Mouse (Mus musculus) kidney, postnatal 25 days (tissue): Measurements from ENCODE around the gene Sec61b.

Source experiments
- DNase-seq, 2 experiments: peaks; one replicate each; pipeline ENCODE4 v3.0.0; 2021; ENCODE audit warnings: mixed read lengths in 2 of 2

Sec61b gene

GRCm38 (mm10) chr4:47491243-47491642 is 16.8 kb downstream of the Sec61b start:
- no peak for DNase-seq

GRCm38 (mm10) chr4:47492311-47493086 is 18.0 kb downstream of the Sec61b start:
- DNase-seq, result no peak

GRCm38 (mm10) chr4:47493456-47493855 is 19.0 kb downstream of the Sec61b start:
- no peak for DNase-seq

- no peak for DNase-seq
These were observed 19.7 kb downstream of the Sec61b start for GRCm38 (mm10) chr4:47494137-47494536.

GRCm38 (mm10) chr4:47494686-47495085 is 20.2 kb downstream of the Sec61b start:
- no peak for DNase-seq

GRCm38 (mm10) chr4:47497811-47498385 is 23.4 kb downstream of the Sec61b start:
- DNase-seq, result no peak

- DNase-seq, result no peak
These were observed 24.7 kb downstream of the Sec61b start for GRCm38 (mm10) chr4:47499121-47499545.

GRCm38 (mm10) chr4:47502546-47502971 is 28.1 kb downstream of the Sec61b start:
- peak in 1 of 2 experiments; percentile 30 for DNase-seq

- DNase-seq, result no peak
These were observed 28.6 kb downstream of the Sec61b start for GRCm38 (mm10) chr4:47503045-47503444.

- DNase-seq, result no peak
These were observed 30.5 kb downstream of the Sec61b start for GRCm38 (mm10) chr4:47504841-47505517.

GRCm38 (mm10) chr4:47518551-47519181 is 44.2 kb downstream of the Sec61b start:
- no peak for DNase-seq

GRCm38 (mm10) chr4:47520076-47520475 is 45.6 kb downstream of the Sec61b start:
- DNase-seq, result no peak

GRCm38 (mm10) chr4:47521884-47522605 is 47.6 kb downstream of the Sec61b start:
- peak in 1 of 2 experiments; percentile 7 for DNase-seq

GRCm38 (mm10) chr4:47529866-47530265 is 55.4 kb downstream of the Sec61b start:
- no peak for DNase-seq
